Mouse (Mus musculus) spleen, adult 12 weeks (tissue): ENCODE results near the gene Rpl35.
A peak's percentile ranks its signal among the peaks of the same experiment; 100 is the strongest.
"Not testable (repeated sequence)": the region's sequence is repeated elsewhere in the genome, so short reads cannot be mapped to it uniquely, and the experiment has no call there.

Experiments
- DNase-seq: peaks from one replicate; pipeline ENCODE4 v3.0.0; 2022; ENCODE audit warnings: low spot score

Gene Rpl35

GRCm38 (mm10) chr2:39005574-39006079, at the start of gene Rpl35:
Gene Rpl35, minus strand, starts transcription at chr2:39005624.
- DNase-seq: peak; percentile 50

- no peak for DNase-seq
Measured at GRCm38 (mm10) chr2:39048515-39048914, 43.1 kb upstream of the Rpl35 start.

GRCm38 (mm10) chr2:39040215-39040614, 34.8 kb upstream of the Rpl35 start:
- DNase-seq: no peak

- no peak for DNase-seq
Measured at GRCm38 (mm10) chr2:39031611-39032010, 26.2 kb upstream of the Rpl35 start.

- DNase-seq: no peak
Measured at GRCm38 (mm10) chr2:39020004-39020403, 14.6 kb upstream of the Rpl35 start.

GRCm38 (mm10) chr2:39016581-39016980, 11.2 kb upstream of the Rpl35 start:
- no peak for DNase-seq

GRCm38 (mm10) chr2:39012768-39013279, 7.4 kb upstream of the Rpl35 start:
- DNase-seq: no peak

- DNase-seq: no peak
Measured at GRCm38 (mm10) chr2:39011971-39012370, 6.5 kb upstream of the Rpl35 start.

GRCm38 (mm10) chr2:39011264-39011663, 5.8 kb upstream of the Rpl35 start:
- no peak for DNase-seq

- DNase-seq: not testable (repeated sequence)
Measured at GRCm38 (mm10) chr2:39010144-39010543, 4.7 kb upstream of the Rpl35 start.

- DNase-seq: peak; percentile 55
Measured at GRCm38 (mm10) chr2:39008954-39009365, 3.5 kb upstream of the Rpl35 start.

- DNase-seq: peak; percentile 37
Measured at GRCm38 (mm10) chr2:39008350-39008851, 3.0 kb upstream of the Rpl35 start.

GRCm38 (mm10) chr2:39007865-39008264, 2.4 kb upstream of the Rpl35 start:
- peak; percentile 90 for DNase-seq

- no peak for DNase-seq
Measured at GRCm38 (mm10) chr2:39006149-39006730, 816 bp upstream of the Rpl35 start.

GRCm38 (mm10) chr2:39004880-39005435, 466 bp downstream of the Rpl35 start, which contains the start of gene Arpc5l:
Gene Arpc5l, plus strand, starts transcription at chr2:39005348.
- peak; percentile 85 for DNase-seq

GRCm38 (mm10) chr2:39004372-39004771, 1.1 kb downstream of the Rpl35 start:
- DNase-seq: peak; percentile 28

- no peak for DNase-seq
Measured at GRCm38 (mm10) chr2:39003512-39003911, 1.9 kb downstream of the Rpl35 start.

GRCm38 (mm10) chr2:39003106-39003505, 2.3 kb downstream of the Rpl35 start:
- DNase-seq: no peak

- DNase-seq: no peak
Measured at GRCm38 (mm10) chr2:39001866-39002265, 3.6 kb downstream of the Rpl35 start.

- no peak for DNase-seq
Measured at GRCm38 (mm10) chr2:39000587-39000919, 4.9 kb downstream of the Rpl35 start.

GRCm38 (mm10) chr2:38999910-39000586, 5.4 kb downstream of the Rpl35 start:
- DNase-seq: no peak

- no peak for DNase-seq
Measured at GRCm38 (mm10) chr2:38999381-38999780, 6.0 kb downstream of the Rpl35 start.
